Mouse (Mus musculus): Measurements from ENCODE around the gene Krtcap2. TPM values are rescaled to one million over a fixed set of nuclear protein-coding genes. Genes with fewer than 3 reads are reported as not detected.
A peak's percentile ranks its signal among the peaks of the same experiment; 100 is the strongest.

Krtcap2 gene
- total and polyA plus RNA-seq, 3 experiments: 143 to 230 (median 180) TPM

DNA sequence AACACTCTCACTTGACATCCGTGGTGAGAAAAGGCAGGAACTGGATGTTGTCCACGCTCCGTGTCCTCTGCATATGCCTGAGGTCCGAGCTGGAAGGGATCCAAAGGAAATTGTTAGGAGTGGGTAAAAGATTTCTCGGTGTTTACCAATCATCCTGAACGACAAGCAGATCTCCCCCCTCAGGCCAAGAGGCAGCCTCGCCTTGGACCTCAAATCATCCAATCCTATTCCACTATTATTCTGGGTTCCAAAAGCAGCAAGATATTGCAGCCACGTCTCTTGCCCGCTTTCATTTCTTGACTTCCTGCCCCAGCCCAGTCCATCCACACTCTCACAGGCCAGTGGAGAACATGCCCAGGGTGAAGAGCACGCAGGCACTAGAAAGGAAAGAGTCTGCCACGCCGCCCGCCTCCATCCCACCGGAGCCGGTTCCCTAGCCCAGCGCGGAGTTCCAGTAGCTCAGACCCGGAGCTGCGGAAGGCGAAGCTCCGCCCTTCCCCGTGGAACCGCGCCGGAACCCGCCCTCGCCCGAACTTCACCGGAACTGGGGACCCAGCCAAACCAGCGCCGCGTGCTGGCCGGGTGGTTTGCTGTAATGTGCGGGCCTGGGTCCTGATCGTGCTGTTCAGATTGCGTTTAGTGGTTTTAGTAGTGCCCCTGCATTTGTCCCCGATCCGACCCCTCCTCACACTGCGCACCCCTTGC, 24.4 kb downstream of the Krtcap2 start, which contains the start of gene Slc50a1 (continued):
- TF ChIP-seq CTCF (conservative IDR thresholded peaks at IDR 0.05 in 1 of 2, IDR thresholded peaks at IDR 0.05 in 1 of 2; ENCODE audit: low read depth in 2 of 2, low read length in 2 of 2): peak in 1 of 2 experiments; percentile 63; a peak in 2 of 4 replicates
- TF ChIP-seq SIN3A (IDR thresholded peaks at IDR 0.05; ENCODE audit: low read length): peak; percentile 74
- peak; percentile 24; the same call in 1 of the 2 replicates for TF ChIP-seq SMC3 (IDR thresholded peaks at IDR 0.05; ENCODE audit: low read depth, low read length)
- TF ChIP-seq POLR2A (IDR thresholded peaks at IDR 0.05; ENCODE audit: low read depth, low read length): peak; percentile 92
- TF ChIP-seq CHD1 (IDR thresholded peaks at IDR 0.05; ENCODE audit: low read depth, low read length): no peak
- TF ChIP-seq E2F4 (IDR thresholded peaks at IDR 0.05; ENCODE audit: insufficient replicate concordance, low read depth, low read length): no peak
- peak; percentile 81 for TF ChIP-seq NELFE (IDR thresholded peaks at IDR 0.05; ENCODE audit: low read depth, low read length)
- no peak; the same call in 1 of the 2 replicates for TF ChIP-seq POLR2AphosphoS2 (IDR thresholded peaks at IDR 0.05; ENCODE audit: low read depth, low read length)
- peak; percentile 61 for TF ChIP-seq IRF4 (IDR thresholded peaks at IDR 0.05; ENCODE audit: low read depth, low read length)
- peak; percentile 89 for TF ChIP-seq MAX (IDR thresholded peaks at IDR 0.05; ENCODE audit: low read length)
- peak; percentile 64 for TF ChIP-seq HCFC1 (IDR thresholded peaks at IDR 0.05; ENCODE audit: low read depth, low read length)
- peak; percentile 85 for TF ChIP-seq ZMIZ1 (IDR thresholded peaks at IDR 0.05; ENCODE audit: low read depth, low read length)
- TF ChIP-seq RCOR1 (conservative IDR thresholded peaks at IDR 0.05; ENCODE audit: low read depth, low read length): no peak
- peak; percentile 74; the same call in 1 of the 2 replicates for TF ChIP-seq UBTF (IDR thresholded peaks at IDR 0.05; ENCODE audit: low read depth, low read length)
- TF ChIP-seq MEF2A (IDR thresholded peaks at IDR 0.05; ENCODE audit: borderline replicate concordance, low read depth, low read length): no peak
- TF ChIP-seq PAX5 (IDR thresholded peaks at IDR 0.05; ENCODE audit: low read length): no peak

GRCm38 (mm10) chr3:89270891-89271290, 25.1 kb downstream of the Krtcap2 start:
- Histone ChIP-seq H3K4me2 (ENCODE audit: insufficient read depth, low read depth, poor library complexity, severe bottlenecking) (peak overlapping the region; percentile 13), H3K9ac (ENCODE audit: insufficient read depth, low read depth) (peak overlapping the region; percentile 84; the same call in 1 of the 2 replicates), H3K36me3 (replicated peaks in 1 of 2; ENCODE audit: control insufficient read depth in 1 of 2, insufficient read depth in 1 of 2, low read length in 1 of 2) (peaks cover 0 to 13% of the 10 kb centered on the region in 2 experiments), H3K79me2 (replicated peaks; ENCODE audit: control insufficient read depth, extremely low read depth, insufficient read depth, poor library complexity, severe bottlenecking) (peaks cover 12% of the 10 kb centered on the region; the same call in 1 of the 2 replicates), H3K27ac (ENCODE audit: insufficient read depth, low read depth) (no peak overlapping the region), H3K9me3 (replicated peaks; ENCODE audit: low read length) (no peaks in the 10 kb centered on the region), H3K4me1 (ENCODE audit: control insufficient read depth in 1 of 2, insufficient read depth in 2 of 2) (peaks cover 12 to 35% of the 10 kb centered on the region in 2 experiments), H3K4me3 (replicated peaks in 1 of 3; ENCODE audit: low read depth in 2 of 3, low read length in 2 of 3, poor library complexity in 1 of 3) (no peak overlapping the region), H3K27me3 (replicated peaks) (no peaks in the 10 kb centered on the region)
- DNase-seq (ENCODE audit: extremely low read depth): no peak
- dilution Hi-C loops (cut with MboI; ENCODE audit: extremely low pct_ligation_motif_present, extremely low pct_unique_long_range_greater_than_20kb, low sequenced_read_pairs): no loop called here
- in situ Hi-C loops (cut with MboI; ENCODE audit: low pct_ligation_motif_present, low pct_unique_long_range_greater_than_20kb, low sequenced_read_pairs): no loop called here
- TF ChIP-seq BHLHE40 (IDR thresholded peaks at IDR 0.05; ENCODE audit: low read depth, low read length) (no peak), ZKSCAN1 (IDR thresholded peaks at IDR 0.05; ENCODE audit: borderline replicate concordance, low read depth, low read length) (no peak), TBP (conservative IDR thresholded peaks at IDR 0.05; ENCODE audit: low read depth, low read length) (no peak), UBTF (IDR thresholded peaks at IDR 0.05; ENCODE audit: low read depth, low read length) (no peak), E2F4 (IDR thresholded peaks at IDR 0.05; ENCODE audit: insufficient replicate concordance, low read depth, low read length) (no peak), MYC (IDR thresholded peaks at IDR 0.05; ENCODE audit: low read depth, low read length) (no peak), NRF1 (IDR thresholded peaks at IDR 0.05; ENCODE audit: low read depth, low read length) (no peak), MAZ (IDR thresholded peaks at IDR 0.05; ENCODE audit: low read depth, low read length) (no peak), PAX5 (IDR thresholded peaks at IDR 0.05; ENCODE audit: low read length) (no peak), SMC3 (IDR thresholded peaks at IDR 0.05; ENCODE audit: low read depth, low read length) (no peak), RAD21 (IDR thresholded peaks at IDR 0.05; ENCODE audit: low read depth, low read length) (no peak), EP300 (IDR thresholded peaks at IDR 0.05; ENCODE audit: low read length) (no peak), JUND (conservative IDR thresholded peaks at IDR 0.05; ENCODE audit: low read depth, low read length) (no peak), POLR2A (IDR thresholded peaks at IDR 0.05; ENCODE audit: low read depth, low read length) (no peak), JUN (IDR thresholded peaks at IDR 0.05; ENCODE audit: insufficient read depth, low read depth, low read length) (no peak), GABPA (IDR thresholded peaks at IDR 0.05; ENCODE audit: insufficient replicate concordance, low read depth, low read length) (no peak), ETS1 (conservative IDR thresholded peaks at IDR 0.05; ENCODE audit: low read depth, low read length) (no peak), CHD1 (IDR thresholded peaks at IDR 0.05; ENCODE audit: low read depth, low read length) (no peak)

All from CH12.LX (cell line).